Mouse (Mus musculus): ENCODE results near the gene Xlr3b.

GRCm38 (mm10) chrX:73225365-73225764, 33.4 kb downstream of the Xlr3b start:
- TF ChIP-seq CTCF (IDR thresholded peaks at IDR 0.05), result no peak
- TF ChIP-seq EP300 (IDR thresholded peaks at IDR 0.05), result no peak

Data from lung, postnatal 0 days (tissue).